Mouse (Mus musculus): ENCODE measurements around the gene Bclaf3.

Bclaf3 gene

DNA sequence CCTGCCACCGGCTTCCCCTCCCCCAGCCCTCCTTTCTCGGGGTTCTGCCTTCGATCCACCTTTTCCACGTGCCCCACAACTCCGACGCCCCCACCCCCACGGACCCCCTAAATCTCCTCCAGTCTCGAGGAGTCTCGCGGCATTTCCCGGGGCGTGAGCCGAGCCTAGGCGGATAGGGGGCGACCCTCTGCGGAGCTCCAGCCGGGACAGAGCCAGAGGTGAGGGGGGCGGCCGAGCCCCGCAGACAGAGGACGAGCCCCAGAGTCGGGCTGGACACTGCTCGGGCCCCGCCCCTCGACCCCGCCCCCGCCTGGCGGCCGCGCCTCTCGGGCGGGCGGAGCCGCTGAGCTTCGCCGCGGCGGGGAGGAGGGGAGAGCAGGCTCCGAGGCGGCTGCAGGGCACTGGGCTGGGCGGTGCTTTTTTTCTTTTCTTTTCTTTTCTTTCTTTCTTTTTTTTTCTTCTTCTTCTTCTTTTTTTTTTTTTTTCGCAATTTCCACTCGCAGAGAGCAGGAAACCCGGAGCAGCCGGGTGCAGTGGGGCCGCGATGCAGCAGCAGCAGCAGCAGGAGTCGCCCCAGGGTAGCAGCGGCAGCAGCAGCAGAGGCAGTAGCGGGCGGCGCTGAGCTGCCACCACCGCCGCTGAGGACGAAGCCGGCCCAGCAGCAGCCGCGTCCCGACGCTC, 100.6 kb downstream of the Bclaf3 start, which contains the start of gene Sh3kbp1:
Gene Sh3kbp1 (plus strand): TSS at position 366 of the 681 bp plus-strand sequence.
- no peak for DNase-seq (ENCODE audit: low read depth, low spot score)

DNA sequence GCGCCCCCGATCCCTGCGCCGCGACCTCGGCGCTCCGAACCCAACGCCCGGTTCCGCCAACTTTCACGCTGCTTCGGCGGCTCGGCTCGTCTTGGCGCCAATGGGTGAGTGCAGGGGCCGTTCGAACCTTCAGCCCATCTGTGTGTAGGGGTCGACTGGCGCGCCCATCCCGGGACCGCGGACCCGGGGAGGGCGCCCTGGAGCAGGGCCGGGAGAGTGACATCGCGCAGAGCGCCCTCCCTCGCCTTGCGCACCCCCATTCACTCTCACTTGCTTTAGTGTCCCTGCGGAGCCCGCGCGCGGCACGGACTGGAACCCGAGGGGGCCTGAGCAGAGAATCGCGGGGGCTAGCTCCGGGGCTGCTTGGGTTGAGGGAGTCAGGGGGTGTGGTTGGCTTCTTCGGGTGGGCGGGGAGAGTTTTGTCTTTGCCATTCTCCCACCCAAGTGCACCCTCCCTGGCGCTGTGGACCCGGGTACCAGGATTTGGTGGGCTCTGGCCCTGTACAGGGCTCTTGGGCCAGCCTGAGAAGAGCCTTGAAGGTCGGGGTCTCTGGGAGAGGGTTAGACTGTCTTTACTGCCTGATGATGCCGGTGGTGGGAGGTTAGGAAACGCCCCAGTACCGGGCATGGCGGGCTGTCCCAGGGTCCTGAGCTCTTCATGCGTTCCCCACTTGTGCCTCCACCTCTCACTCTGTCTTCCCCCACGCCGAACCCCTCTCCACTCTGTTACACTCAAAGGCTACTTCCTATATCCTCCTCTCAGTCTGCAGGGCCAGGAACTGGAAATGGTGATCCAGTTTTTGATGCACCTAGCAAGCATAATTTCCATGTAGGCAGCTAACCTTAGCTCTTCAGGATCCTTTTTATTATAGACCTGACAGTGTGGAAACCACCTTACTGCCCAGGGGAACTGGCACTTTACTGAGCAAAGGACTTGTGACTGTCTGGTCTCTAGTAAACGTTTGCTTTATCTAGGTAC, 101.4 kb downstream of the Bclaf3 start:
- DNase-seq (ENCODE audit: low read depth, low spot score) = no peak

DNA sequence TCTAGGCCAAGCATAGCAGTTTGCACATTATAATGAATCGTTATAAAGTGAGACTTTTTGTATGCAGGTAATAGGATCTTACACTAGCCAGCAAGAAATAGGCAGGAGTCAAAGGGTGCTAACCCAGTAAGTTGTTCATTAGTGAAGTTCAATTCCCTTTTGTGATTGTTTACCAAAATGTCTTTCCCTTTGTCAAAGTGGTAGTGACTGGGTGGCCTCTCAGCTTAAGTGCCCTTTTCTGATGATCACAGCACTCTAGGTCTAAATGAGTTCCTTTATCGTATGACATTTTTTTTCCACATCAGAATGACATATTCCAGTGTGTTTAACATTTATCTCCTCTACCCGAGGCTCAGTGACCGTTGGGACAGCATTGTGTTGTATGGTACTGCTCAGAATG, 102.1 kb downstream of the Bclaf3 start:
- DNase-seq (ENCODE audit: low read depth, low spot score) = no peak

DNA sequence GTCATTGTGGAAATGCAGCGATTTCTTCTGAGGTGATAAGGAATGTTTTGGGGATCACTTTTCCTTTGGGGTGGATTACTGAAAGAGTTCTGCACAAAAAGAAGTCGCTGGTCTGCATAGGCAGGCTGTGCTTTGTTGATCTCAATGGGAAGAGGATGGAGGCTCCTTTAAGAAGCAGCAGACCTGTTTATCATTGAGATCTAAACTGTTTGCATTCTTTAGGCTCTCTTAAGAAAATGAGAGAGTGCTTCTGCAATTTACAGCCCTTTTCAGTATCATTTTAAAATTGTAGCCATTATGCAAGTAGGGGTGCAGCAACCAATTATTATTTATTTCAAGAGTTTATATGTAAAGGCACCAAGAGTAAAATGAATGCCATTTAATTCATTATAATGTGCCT, 102.7 kb downstream of the Bclaf3 start:
- DNase-seq (ENCODE audit: low read depth, low spot score) = no peak

DNA sequence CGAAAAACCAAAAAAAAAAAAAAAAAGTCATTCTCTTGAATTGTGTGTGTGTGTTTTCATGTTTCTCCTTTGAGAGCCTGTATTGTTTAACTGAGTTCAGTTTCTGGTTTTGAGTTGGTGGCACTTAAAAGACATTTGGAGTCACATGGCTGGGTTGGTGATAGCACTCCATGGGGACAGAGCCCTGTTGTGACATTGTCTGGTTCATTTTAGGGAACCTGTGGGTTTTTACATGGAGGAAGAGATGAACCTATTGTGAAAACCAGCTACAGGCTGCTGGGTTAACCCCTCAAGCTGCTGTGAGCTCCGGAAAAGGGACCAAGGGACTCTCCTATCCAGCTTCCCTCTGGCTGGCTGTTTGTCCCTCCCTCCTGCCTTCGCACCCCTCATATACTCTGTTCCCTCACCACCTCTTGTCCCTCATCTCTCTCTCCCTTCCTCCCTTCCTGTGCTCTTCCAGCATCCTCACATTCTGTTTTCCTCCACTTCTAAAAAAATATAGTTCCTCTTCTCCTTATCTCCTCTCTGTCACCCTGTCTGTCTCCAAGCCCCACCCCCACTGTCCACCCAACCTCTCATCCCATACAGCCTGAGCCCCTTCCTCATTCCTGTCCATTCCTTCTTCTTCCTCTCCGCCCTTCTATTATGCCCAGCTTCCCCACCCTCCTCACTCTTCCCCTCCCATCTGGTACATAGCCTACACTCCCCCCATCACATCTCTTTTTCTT, 112.2 kb downstream of the Bclaf3 start:
- no peak for DNase-seq (ENCODE audit: low read depth, low spot score)

DNA sequence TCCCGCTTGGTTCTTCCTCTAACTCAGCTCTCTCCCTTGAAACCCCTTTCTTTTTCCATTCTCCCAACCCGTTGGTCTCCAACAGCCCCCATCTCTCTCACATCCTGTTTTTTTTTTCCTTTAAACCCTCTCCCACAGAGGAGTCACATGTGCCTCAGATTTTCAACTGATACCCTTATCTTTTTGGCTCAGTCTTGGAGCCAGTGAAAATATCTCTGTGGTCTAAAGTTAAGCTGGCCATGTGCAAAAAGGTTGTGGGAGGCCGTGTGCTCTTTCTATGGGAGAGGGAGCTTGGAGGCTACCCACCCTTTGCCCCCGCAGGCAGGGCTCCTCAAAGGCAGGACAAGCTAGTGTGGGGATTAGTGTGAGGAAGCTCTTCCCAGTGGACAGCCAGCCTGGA, 113.5 kb downstream of the Bclaf3 start:
- no peak for DNase-seq (ENCODE audit: low read depth, low spot score)

All from WW6 (cell line).